In the genomic region with DNA sequence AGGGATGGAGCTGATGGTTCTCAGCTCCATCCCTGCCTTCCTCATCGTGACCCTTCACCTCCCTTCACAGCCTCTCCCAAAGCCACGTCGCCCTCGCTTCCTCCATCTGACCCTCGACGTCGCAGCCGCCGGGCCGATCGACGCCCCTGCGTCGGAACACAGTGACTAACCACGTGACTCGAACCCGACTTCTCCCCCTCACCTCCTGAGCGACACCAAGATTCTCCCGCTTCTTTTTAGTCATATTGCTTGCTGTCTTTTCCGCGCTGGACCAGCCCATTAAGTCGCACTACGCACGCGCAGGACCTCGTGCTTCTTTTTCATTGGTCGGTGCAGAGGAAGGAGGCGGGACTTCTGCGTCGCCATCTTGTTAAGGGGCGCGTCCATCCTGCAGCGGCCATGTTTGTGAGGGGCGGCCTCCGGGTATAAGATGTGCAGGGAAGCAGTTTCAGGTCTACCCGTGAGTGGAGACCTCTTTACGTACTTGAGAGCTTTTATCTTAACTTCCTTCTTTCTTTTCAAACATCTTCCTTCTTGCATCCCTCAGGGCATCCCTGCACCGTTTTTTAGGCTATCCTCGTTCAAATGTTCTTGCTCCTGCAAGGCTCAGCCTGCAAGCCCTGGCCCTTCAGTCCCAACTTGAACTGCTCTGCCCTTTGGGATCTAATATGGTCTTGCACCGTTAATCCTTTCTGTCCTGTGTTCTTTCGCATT, we compare ENCODE assay signal across 8 mouse cellular contexts. TPM values are rescaled to one million over a fixed set of nuclear protein-coding genes. Genes with fewer than 3 reads are reported as not detected.
DNase-seq lines count a peak whose midpoint lies in the region; ATAC-seq and TF ChIP-seq lines count a peak whose summit lies in the region.

Gene Ccdc167 (minus strand): TSS at position 313 of the 714 bp plus-strand sequence.

- H3K9ac ChIP-seq in lung, postnatal 0 days (replicated peaks; ENCODE audit: low read depth), result no peak within 1 kb of the TSS

- peak within 1 kb of the TSS; percentile 90 for H3K27ac ChIP-seq in hindbrain, embryonic 10.5 days
- H3K27ac ChIP-seq in lung, postnatal 0 days (ENCODE audit: low read length), result no peak within 1 kb of the TSS

- H3K27me3 ChIP-seq in hindbrain, embryonic 10.5 days (ENCODE audit: insufficient read depth, poor library complexity, severe bottlenecking), result no peaks in the 10 kb centered on the region
- no peaks in the 10 kb centered on the region for H3K27me3 ChIP-seq in lung, postnatal 0 days (replicated peaks; ENCODE audit: insufficient read depth, low read length)

- peak within 1 kb of the TSS; percentile 62 for H3K4me3 ChIP-seq in hindbrain, embryonic 10.5 days
- H3K4me3 ChIP-seq in lung, postnatal 0 days (ENCODE audit: low read depth, low read length), result peak within 1 kb of the TSS; percentile 66

- no peaks in the 10 kb centered on the region for H3K9me3 ChIP-seq in hindbrain, embryonic 10.5 days
- no peaks in the 10 kb centered on the region for H3K9me3 ChIP-seq in lung, postnatal 0 days (ENCODE audit: low read length)

- no peak for TF ChIP-seq CTCF in lung, postnatal 0 days (IDR thresholded peaks at IDR 0.05)

- peak; percentile 98 for DNase-seq in MN1 (ENCODE audit: low spot score)
- peak; percentile 98 for DNase-seq in cerebellum, adult 9-10 months
- peak; percentile 98 for DNase-seq in hindbrain, embryonic 10.5 days (ENCODE audit: low spot score)
- DNase-seq in layer of hippocampus, adult 9-11 months, result peak; percentile 97
- DNase-seq in lung, postnatal 0 days (ENCODE audit: low spot score), result peak; percentile 96
- peak; percentile 97 for DNase-seq in ovary, postnatal 14 days (ENCODE audit: low spot score)
- peak; percentile 96 for DNase-seq in thymus, postnatal 14 days

- H3K36me3 ChIP-seq in hindbrain, embryonic 10.5 days, result peaks cover 9% of the 10 kb centered on the region; the same call in 1 of the 2 replicates
- H3K36me3 ChIP-seq in lung, postnatal 0 days (ENCODE audit: insufficient read depth, low read length), result no peaks in the 10 kb centered on the region

- 6% methylated on average over 41 of the region's 41 CpGs for WGBS in hindbrain, embryonic 10.5 days
- WGBS in lung, postnatal 0 days, result 5% methylated on average over 41 of the region's 41 CpGs

- H3K4me1 ChIP-seq in hindbrain, embryonic 10.5 days (replicated peaks), result peaks cover 29% of the 10 kb centered on the region
- H3K4me1 ChIP-seq in lung, postnatal 0 days (ENCODE audit: insufficient read depth, low read depth, low read length), result peaks cover 10% of the 10 kb centered on the region; the same call in 1 of the 2 replicates

- ATAC-seq in frontal cortex, adult (ENCODE audit: low TSS enrichment), result peak; percentile 96
- ATAC-seq in lung, postnatal 0 days, result peak; percentile 100

- no peak for TF ChIP-seq EP300 in lung, postnatal 0 days (IDR thresholded peaks at IDR 0.05)

- H3K4me2 ChIP-seq in lung, postnatal 0 days (replicated peaks; ENCODE audit: low read depth, low read length), result peak within 1 kb of the TSS; percentile 69

RNA-seq across cellular contexts. Expression of gene Ccdc167, which starts in this region (rescaled TPM):
- 16.4 and 16.8 TPM in 2 replicates for polyA plus RNA-seq in hindbrain, embryonic 10.5 days (2016; fragmentation: Nextera tagmentation; extraction: Ambion mirVana)
- 4.1 and 4.9 TPM in 2 replicates for polyA plus RNA-seq in lung, postnatal 0 days (2015; fragmentation: Nextera tagmentation; extraction: Ambion mirVana)
